Comparison of ENCODE assay signal across 9 mouse cellular contexts in the genomic region with DNA sequence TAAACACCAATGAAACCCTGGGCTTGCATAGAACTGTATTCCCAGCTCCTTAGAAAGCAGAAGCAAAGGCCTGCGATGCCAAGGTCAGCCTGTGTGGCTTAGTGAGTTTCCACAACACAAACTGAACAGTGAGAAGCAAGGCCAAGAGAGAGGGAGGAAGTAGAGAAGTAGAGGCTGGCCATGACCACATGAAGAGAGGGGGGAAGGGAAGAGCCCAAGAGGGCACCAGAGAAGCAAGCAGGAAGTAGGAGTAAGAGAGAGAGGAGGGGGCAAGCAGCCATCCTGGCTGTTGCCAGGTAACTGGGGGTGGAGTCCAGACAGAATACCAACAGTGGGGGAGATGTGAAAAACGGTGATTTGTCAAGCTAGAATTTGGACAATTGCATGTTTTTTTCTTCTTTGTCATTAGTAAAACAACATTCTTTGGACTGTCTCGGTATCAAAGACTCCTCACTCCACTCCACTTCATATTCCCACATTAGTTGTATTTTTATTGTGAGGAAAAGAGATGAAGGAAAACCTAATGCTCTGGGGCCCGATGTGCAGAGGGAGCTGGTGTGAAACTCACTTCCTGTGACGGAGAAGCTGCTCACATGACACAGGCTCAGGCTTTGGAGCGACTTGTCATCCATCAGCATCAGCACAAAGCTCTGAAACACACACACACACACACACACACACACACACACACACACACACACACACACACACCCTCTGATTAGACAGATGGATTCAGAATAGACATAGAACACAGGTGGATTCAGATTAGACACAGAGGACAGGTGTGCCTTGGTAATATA.
DNase-seq lines count a peak whose midpoint lies in the region; ATAC-seq and TF ChIP-seq lines count a peak whose summit lies in the region.
"Had no signal": no experiment of that assay in that cellular context is flagged by ENCODE, and none has a peak within 500 bp of the region (broad histone marks: within the 10 kb centered on the region; RNA-seq: fewer than 3 reads in every experiment).

No protein-coding gene starts in this region.

- H3K4me1 ChIP-seq in intestine, embryonic 14.5 days (replicated peaks; ENCODE audit: control insufficient read depth, insufficient read depth, low read length) = peaks cover 49% of the 10 kb centered on the region
- peaks cover 5% of the 10 kb centered on the region for H3K4me1 ChIP-seq in intestine, postnatal 0 days (replicated peaks; ENCODE audit: control insufficient read depth, insufficient read depth, low read length)
- peaks cover 38% of the 10 kb centered on the region for H3K4me1 ChIP-seq in kidney, embryonic 16.5 days (ENCODE audit: insufficient read depth, low read length)
- H3K4me1 ChIP-seq in spleen, adult 2 months (ENCODE audit: control insufficient read depth, insufficient read depth, insufficient read length) = peaks cover 19% of the 10 kb centered on the region

- WGBS in intestine, embryonic 14.5 days = 52% methylated on average over 6 of the region's 6 CpGs
- 73% methylated on average over 6 of the region's 6 CpGs for WGBS in intestine, postnatal 0 days
- WGBS in kidney, embryonic 16.5 days = 50% methylated on average over 6 of the region's 6 CpGs
- 25% methylated on average over 6 of the region's 6 CpGs for WGBS in spleen, adult 2 months

- DNase-seq in intestine, embryonic 14.5 days (ENCODE audit: low spot score) = no peak
- DNase-seq in R1 (ENCODE audit: low read depth, low spot score) = peak; percentile 51
- DNase-seq in spleen, adult 2 months (ENCODE audit: low read depth in 1 of 2, low spot score in 2 of 2) = peak; percentile 62 to 71
- DNase-seq in left cerebral cortex, adult 9 months (ENCODE audit: low spot score in 2 of 2) = no peak
- no peak for DNase-seq in right cerebral cortex, adult 18-20 months

- no peak overlapping the region for H3K9ac ChIP-seq in intestine, embryonic 14.5 days (ENCODE audit: low read length)
- no peak overlapping the region for H3K9ac ChIP-seq in intestine, postnatal 0 days (ENCODE audit: low read depth, low read length)
- no peak overlapping the region for H3K9ac ChIP-seq in kidney, embryonic 16.5 days (replicated peaks; ENCODE audit: low read length)
- H3K9ac ChIP-seq: embryonic facial prominence, embryonic 12.5 days had no signal

- H3K4me2 ChIP-seq in intestine, embryonic 14.5 days (ENCODE audit: low read length) = no peak overlapping the region
- no peak overlapping the region for H3K4me2 ChIP-seq in intestine, postnatal 0 days (replicated peaks; ENCODE audit: low read depth)
- no peak overlapping the region for H3K4me2 ChIP-seq in kidney, embryonic 16.5 days (replicated peaks; ENCODE audit: low read depth, low read length)
- H3K4me2 ChIP-seq: embryonic facial prominence, embryonic 12.5 days had no signal

- no peak overlapping the region for H3K4me3 ChIP-seq in intestine, embryonic 14.5 days (ENCODE audit: low read depth, low read length)
- H3K4me3 ChIP-seq in intestine, postnatal 0 days (ENCODE audit: low read depth, low read length) = no peak overlapping the region
- H3K4me3 ChIP-seq in kidney, embryonic 16.5 days (ENCODE audit: low read length) = no peak overlapping the region
- no peak overlapping the region for H3K4me3 ChIP-seq in spleen, adult 2 months (ENCODE audit: extremely low read depth, insufficient read depth, insufficient read length)
- H3K4me3 ChIP-seq: embryonic facial prominence, embryonic 12.5 days had no signal

- no peaks in the 10 kb centered on the region for H3K36me3 ChIP-seq in intestine, embryonic 14.5 days (ENCODE audit: control insufficient read depth, insufficient read depth, low read length)
- H3K36me3 ChIP-seq in intestine, postnatal 0 days (ENCODE audit: control insufficient read depth, insufficient read depth) = no peaks in the 10 kb centered on the region
- H3K36me3 ChIP-seq in kidney, embryonic 16.5 days (ENCODE audit: insufficient read depth, low read length) = no peaks in the 10 kb centered on the region
- H3K36me3 ChIP-seq in spleen, adult 2 months (ENCODE audit: control insufficient read depth, insufficient read depth, low read length) = no peaks in the 10 kb centered on the region
- H3K36me3 ChIP-seq: embryonic facial prominence, embryonic 12.5 days had no signal

- H3K9me3 ChIP-seq in intestine, embryonic 14.5 days (ENCODE audit: control insufficient read depth, low read length) = no peaks in the 10 kb centered on the region
- H3K9me3 ChIP-seq in intestine, postnatal 0 days (ENCODE audit: control insufficient read depth) = no peaks in the 10 kb centered on the region
- H3K9me3 ChIP-seq in kidney, embryonic 16.5 days (ENCODE audit: low read length) = no peaks in the 10 kb centered on the region
- H3K9me3 ChIP-seq: embryonic facial prominence, embryonic 12.5 days had no signal

- TF ChIP-seq POLR2A in spleen, adult 2 months (IDR thresholded peaks at IDR 0.05; ENCODE audit: low read depth, low read length) = no peak

- no peaks in the 10 kb centered on the region for H3K27me3 ChIP-seq in intestine, embryonic 14.5 days (replicated peaks; ENCODE audit: control insufficient read depth, insufficient read depth, low read length)
- no peaks in the 10 kb centered on the region for H3K27me3 ChIP-seq in intestine, postnatal 0 days (replicated peaks; ENCODE audit: control insufficient read depth, insufficient read depth, low read length)
- no peaks in the 10 kb centered on the region for H3K27me3 ChIP-seq in kidney, embryonic 16.5 days (ENCODE audit: insufficient read depth, low read length)
- no peaks in the 10 kb centered on the region for H3K27me3 ChIP-seq in spleen, adult 2 months (ENCODE audit: control insufficient read depth, insufficient read depth, low read length)
- H3K27me3 ChIP-seq: embryonic facial prominence, embryonic 12.5 days had no signal

- no peak for TF ChIP-seq CTCF in intestine, postnatal 0 days (IDR thresholded peaks at IDR 0.05; ENCODE audit: low read depth)
- TF ChIP-seq CTCF in spleen, adult 2 months (IDR thresholded peaks at IDR 0.05; ENCODE audit: extremely low read depth, insufficient read depth, insufficient read length, insufficient replicate concordance) = no peak

- no peak for ATAC-seq in intestine, embryonic 14.5 days (replicated peaks; ENCODE audit: low FRiP score, low TSS enrichment, low read depth)
- no peak for ATAC-seq in intestine, postnatal 0 days
- peak; percentile 74; the same call in 1 of the 2 replicates for ATAC-seq in kidney, embryonic 16.5 days (ENCODE audit: low FRiP score, low TSS enrichment)
- ATAC-seq in erythroblast, adult 5-6 weeks (replicated peaks; ENCODE audit: low FRiP score, poor library complexity, severe bottlenecking) = no peak

- H3K27ac ChIP-seq in intestine, embryonic 14.5 days (ENCODE audit: low read depth) = 0 out of 2 replicates have a peak overlapping the region, but pooled peaks have one; percentile 78
- H3K27ac ChIP-seq in intestine, postnatal 0 days (ENCODE audit: low read depth, low read length) = no peak overlapping the region
- H3K27ac ChIP-seq in kidney, embryonic 16.5 days (ENCODE audit: low read length) = peak overlapping the region; percentile 77
- peak overlapping the region; percentile 64 for H3K27ac ChIP-seq in spleen, adult 2 months (ENCODE audit: insufficient read depth, low read length)
- H3K27ac ChIP-seq: embryonic facial prominence, embryonic 12.5 days had no signal

Comparison
In these comparisons a context has a peak if more than half of its experiments do, and no peak if none do; other contexts are left out.
1. DNase-seq: peak in R1 (single experiment) and spleen, adult 2 months (2 of 2); none in intestine, embryonic 14.5 days (single experiment), left cerebral cortex, adult 9 months (0 of 2) and right cerebral cortex, adult 18-20 months (single experiment).